12 mouse cellular contexts compared by ENCODE assay signal in the genomic region with DNA sequence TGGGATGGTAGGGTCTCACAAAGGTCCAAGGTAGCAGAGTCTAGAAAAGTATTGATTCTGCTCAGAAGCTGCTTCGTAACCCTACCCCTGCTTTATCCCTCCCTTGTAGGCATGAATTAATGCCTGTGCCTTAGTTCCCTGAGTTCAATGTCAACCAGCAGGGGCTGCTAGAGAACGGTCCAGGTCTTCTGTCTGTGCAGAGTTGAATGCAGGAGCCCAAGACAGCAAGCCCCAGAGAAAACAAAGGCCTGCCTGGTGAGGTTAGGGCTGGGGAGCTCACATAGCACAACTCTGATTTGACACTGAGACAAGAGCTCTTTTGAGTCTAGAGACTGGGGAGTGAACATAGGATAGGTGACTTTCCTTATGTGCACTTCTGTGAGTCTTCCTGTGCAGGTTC. TPM values are rescaled to one million over a fixed set of nuclear protein-coding genes. Genes with fewer than 3 reads are reported as not detected.
DNase-seq lines count a peak whose midpoint lies in the region; TF ChIP-seq lines count a peak whose summit lies in the region.
"Had no signal": no experiment of that assay in that cellular context is flagged by ENCODE, and none has a peak within 500 bp of the region (broad histone marks: within the 10 kb centered on the region; RNA-seq: fewer than 3 reads in every experiment).

No protein-coding gene starts in this region.

- no peak overlapping the region for H3K27ac ChIP-seq in layer of hippocampus, adult 2 months

- peak; percentile 55 for TF ChIP-seq CTCF in layer of hippocampus, adult 2 months (conservative IDR thresholded peaks at IDR 0.05)

- no peak overlapping the region for H3K4me3 ChIP-seq in layer of hippocampus, adult 2 months

- DNase-seq in embryo, embryonic 10 days (ENCODE audit: low spot score) = peak; percentile 53
- DNase-seq in embryo, embryonic 9.5 days (ENCODE audit: extremely low spot score) = no peak
- no peak for DNase-seq in layer of hippocampus, adult 2 months (ENCODE audit: low spot score in 2 of 2)
- DNase-seq in layer of hippocampus, postnatal 14 days (ENCODE audit: low spot score in 2 of 2) = no peak
- DNase-seq in R1 (ENCODE audit: low read depth, low spot score) = peak; percentile 71
- DNase-seq in naive thymus-derived CD4-positive, alpha-beta T cell, adult 2 months (ENCODE audit: low read depth) = peak; percentile 16
- DNase-seq in cerebellum, adult 9-10 months = no peak
- no peak for DNase-seq in testis, postnatal 14 days (ENCODE audit: low spot score)

RNA-seq across cellular contexts. Expression of gene Olig3, which starts 56.6 kb away (rescaled TPM):
- not detected for total RNA-seq in layer of hippocampus, adult 2 months (2021)
- total RNA-seq in layer of hippocampus, postnatal 14 days (2021) = not detected
- total RNA-seq: adrenal gland, postnatal 36 days; gastrocnemius, adult 18-20 months; layer of hippocampus, postnatal 10 days; megakaryocyte, adult 5-6 weeks had no signal

Comparison
In these comparisons a context has a peak if more than half of its experiments do, and no peak if none do; other contexts are left out.
1. DNase-seq: peak in embryo, embryonic 10 days (single experiment), R1 (single experiment) and naive thymus-derived CD4-positive, alpha-beta T cell, adult 2 months (single experiment); none in embryo, embryonic 9.5 days (single experiment), layer of hippocampus, adult 2 months (0 of 2), layer of hippocampus, postnatal 14 days (0 of 2), cerebellum, adult 9-10 months (single experiment) and testis, postnatal 14 days (single experiment).